Mouse (Mus musculus) central nervous system, embryonic 18 days (tissue): ENCODE data around the gene Ano9. TPM values are rescaled to one million over a fixed set of nuclear protein-coding genes. Genes with fewer than 3 reads are reported as not detected.

Experiments
- polyA plus RNA-seq: library from polyadenylated mRNA; depleted of rRNA; stranded (reverse); fragments of >200 nt; gene quantifications from 2 replicates; pipeline ENCODE4 v1.2.3, GENCODE M21; 2012; rRNA removed

Gene Ano9
- polyA plus RNA-seq: 0.92 and 1.00 TPM in 2 replicates

DNA sequence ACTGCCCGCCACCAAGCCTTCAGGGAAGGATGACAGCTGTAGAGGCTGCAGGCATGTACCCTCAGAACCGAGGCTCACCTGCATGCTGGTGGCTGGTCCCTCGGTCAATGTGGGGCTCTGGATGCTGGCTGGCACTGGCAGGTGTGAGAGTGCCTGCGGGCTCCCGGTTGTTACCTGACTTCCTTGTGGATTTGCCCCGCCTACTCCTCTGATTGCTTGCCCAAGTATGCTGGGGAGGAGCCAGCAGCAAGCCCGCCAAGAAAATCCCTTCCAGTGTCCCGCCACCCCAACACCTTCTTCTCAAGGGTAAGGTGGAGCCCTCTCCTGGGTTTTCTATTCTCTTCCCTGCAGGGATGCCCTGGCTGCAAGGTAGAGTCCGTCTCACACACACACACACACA, at the start of gene Ano9:
Gene Ano9 (minus strand): TSS at position 171 of the 400 bp plus-strand sequence.

DNA sequence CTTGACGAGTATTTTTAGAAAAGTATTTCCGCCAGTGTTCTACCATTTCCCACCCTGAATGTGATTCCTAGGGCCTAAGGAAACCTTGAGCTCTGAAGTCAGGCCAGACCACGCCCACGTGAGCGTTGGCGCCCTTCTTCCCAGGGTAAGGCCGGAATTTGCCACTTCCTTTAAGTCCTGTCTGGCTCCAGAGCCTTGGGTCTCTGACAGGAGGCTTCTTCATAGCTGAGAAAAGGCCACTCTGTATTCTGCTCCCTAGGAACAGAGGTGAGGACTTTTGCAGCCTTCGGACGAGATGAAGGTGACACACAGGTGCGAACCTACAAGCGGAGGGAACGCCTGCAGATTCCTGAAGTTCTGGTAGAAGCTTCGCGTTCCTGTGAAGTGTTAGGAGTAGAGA, 4.6 kb upstream of the Ano9 start, which contains the start of gene Ptdss2:
Gene Ptdss2 (plus strand): TSS at position 138 of the 400 bp plus-strand sequence.

DNA sequence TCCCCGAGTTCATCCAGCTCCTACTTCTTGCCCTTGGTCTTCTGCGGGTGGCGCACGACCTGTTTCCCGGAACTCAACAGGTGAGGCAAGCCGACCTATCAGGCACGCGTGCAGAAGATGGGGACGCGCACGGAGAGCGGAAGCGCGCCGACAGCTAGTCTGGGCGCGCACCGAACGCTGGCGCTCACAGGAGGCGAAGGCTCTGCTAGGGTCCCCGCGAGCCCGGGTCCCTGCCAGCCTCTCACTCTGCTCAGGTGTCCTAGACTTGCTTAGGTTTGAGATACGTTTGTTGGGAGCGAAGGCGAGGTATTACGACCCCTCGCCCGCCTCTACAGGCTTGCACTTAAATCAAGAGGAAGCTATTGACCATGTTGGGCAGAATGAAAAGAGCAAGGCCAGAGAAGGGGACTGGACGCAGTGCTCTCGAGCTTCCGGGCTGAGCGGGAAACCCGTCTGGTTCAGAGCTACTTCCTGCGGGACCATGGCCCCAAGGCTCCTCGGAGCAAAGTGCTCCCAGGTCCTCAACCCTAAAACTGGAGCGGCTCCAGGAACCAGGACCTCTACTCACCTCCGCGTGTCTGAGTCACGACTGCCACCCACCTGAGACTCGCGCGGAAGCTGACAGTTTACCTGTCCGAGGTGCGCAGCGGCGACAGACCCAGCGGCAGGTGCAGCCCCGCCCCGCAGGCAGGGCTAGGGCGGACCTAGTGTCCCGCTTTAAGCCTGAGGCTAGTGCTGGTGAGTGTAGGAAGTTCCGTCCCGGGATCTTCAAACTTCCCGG, 17.5 kb downstream of the Ano9 start, which contains the start of gene Sigirr:
Gene Sigirr (minus strand): TSS at position 662 of the 781 bp plus-strand sequence.

DNA sequence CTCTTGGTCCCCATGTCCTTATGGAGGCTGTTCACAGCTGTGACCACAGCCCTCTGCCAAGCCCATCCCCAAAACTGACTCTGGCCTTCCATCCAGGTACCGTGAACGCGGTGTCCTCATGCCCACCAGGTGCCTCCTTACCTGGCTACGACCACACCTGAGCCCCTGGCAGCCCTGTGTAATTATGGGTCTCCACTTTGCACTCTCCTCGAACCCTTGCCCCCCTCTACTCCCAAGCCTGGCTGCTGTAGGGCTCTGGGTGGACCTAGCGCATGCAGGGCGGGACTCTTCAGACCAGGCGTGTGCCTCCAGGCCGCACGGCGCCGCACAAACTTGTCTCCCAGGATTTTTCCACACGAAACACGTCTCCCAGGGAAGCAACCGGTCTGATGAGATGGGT, 39.8 kb downstream of the Ano9 start, which contains the start of gene Pkp3:
Gene Pkp3 (plus strand): TSS at position 378 of the 400 bp plus-strand sequence.

DNA sequence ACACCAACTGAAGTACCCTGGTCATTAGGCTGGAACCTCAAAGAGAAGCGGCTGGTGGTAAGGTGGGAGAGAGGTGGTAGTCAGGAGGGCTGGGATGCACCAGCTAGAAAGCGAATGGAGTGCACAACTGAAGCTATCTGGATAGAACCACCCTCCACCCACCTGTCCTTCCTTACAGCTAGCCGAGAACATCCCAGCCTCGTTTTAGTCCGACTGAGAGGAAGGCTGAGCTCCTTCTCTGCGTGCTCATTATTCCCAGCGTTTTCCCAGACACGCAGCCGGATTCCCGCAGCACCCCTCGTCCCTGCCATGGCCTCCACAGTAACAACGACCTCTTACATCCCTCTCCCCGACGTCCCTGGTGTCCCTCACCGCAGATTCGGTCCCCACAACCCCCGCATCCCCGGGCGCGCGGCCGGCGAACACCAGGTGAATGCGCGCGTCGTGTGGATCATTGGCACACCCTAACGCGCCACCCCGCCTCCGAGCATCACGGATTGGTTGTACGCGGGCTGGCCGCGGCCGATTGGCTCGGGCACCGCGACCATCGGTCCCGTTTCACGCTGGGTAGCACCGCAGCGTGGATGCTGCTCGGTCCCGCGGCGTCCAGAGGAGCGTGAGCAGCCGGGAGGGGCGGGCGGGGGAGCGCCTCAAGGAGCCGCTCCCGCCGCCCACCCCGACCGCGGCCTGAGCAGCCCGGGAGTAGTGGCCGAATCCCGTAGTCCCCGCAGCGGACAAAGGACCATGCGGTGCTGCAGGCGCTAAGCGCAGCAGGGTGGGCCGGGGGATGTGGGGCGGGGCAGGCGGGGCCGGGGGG, 57.0 kb downstream of the Ano9 start, which contains the start of gene B4galnt4:
Gene B4galnt4 (plus strand): TSS at position 679 of the 817 bp plus-strand sequence.

Other genes starting within 250 kb of the Ano9 start
- 140 and 147 TPM in 2 replicates for gene Psmd13, start 235.8 kb downstream of the Ano9 start, polyA plus RNA-seq
- gene Sirt3, start 235.5 kb downstream of the Ano9 start, polyA plus RNA-seq: 57.5 and 62.3 TPM in 2 replicates
- gene Cox8b, start 217.4 kb downstream of the Ano9 start, polyA plus RNA-seq: 3.9 TPM in 1 of 2 replicates, not detected in the other
- 0.59 and 0.66 TPM in 2 replicates for gene Nlrp6, start 196.9 kb downstream of the Ano9 start, polyA plus RNA-seq
- 9.8 and 11.2 TPM in 2 replicates for gene Pgghg, start 176.4 kb downstream of the Ano9 start, polyA plus RNA-seq
- gene Ifitm5, start 167.5 kb downstream of the Ano9 start, polyA plus RNA-seq: 0.48 and 7.3 TPM in 2 replicates
- 0.21 TPM in 1 of 2 replicates, not detected in the other for gene Gm45717, start 161.9 kb downstream of the Ano9 start, polyA plus RNA-seq
- gene Ifitm2, start 161.8 kb downstream of the Ano9 start, polyA plus RNA-seq: 139 and 160 TPM in 2 replicates
- gene Ifitm1, start 150.6 kb downstream of the Ano9 start, polyA plus RNA-seq: 33.6 and 57.6 TPM in 2 replicates
- 43.6 and 46.5 TPM in 2 replicates for gene Ifitm3, start 107.0 kb downstream of the Ano9 start, polyA plus RNA-seq
- 0.56 and 0.82 TPM in 2 replicates for gene Ifitm6, start 99.9 kb downstream of the Ano9 start, polyA plus RNA-seq
- not detected in 2 replicates for gene Gm17387, start 88.7 kb downstream of the Ano9 start, polyA plus RNA-seq
- gene B4galnt4, start 56.7 kb downstream of the Ano9 start, polyA plus RNA-seq: 186 and 189 TPM in 2 replicates
- 0.04 and 1.6 TPM in 2 replicates for gene Pkp3, start 39.6 kb downstream of the Ano9 start, polyA plus RNA-seq
- gene Sigirr, start 17.2 kb downstream of the Ano9 start, polyA plus RNA-seq: 2.3 and 2.5 TPM in 2 replicates
- gene Ptdss2, start 4.6 kb upstream of the Ano9 start, polyA plus RNA-seq: 57.7 and 58.1 TPM in 2 replicates
- 31.5 and 34.6 TPM in 2 replicates for gene Rnh1, start 55.1 kb upstream of the Ano9 start, polyA plus RNA-seq
- gene Hras, start 76.2 kb upstream of the Ano9 start, polyA plus RNA-seq: 203 and 213 TPM in 2 replicates
- gene Lrrc56, start 76.4 kb upstream of the Ano9 start, polyA plus RNA-seq: 14.1 and 14.9 TPM in 2 replicates
- 0.92 and 0.97 TPM in 2 replicates for gene Lmntd2, start 96.3 kb upstream of the Ano9 start, polyA plus RNA-seq
- 20.3 and 23.3 TPM in 2 replicates for gene Rassf7, start 98.1 kb upstream of the Ano9 start, polyA plus RNA-seq
- gene Phrf1, start 111.0 kb upstream of the Ano9 start, polyA plus RNA-seq: 24.7 and 26.9 TPM in 2 replicates
- 4.2 and 6.9 TPM in 2 replicates for gene Irf7, start 148.7 kb upstream of the Ano9 start, polyA plus RNA-seq
- 0.04 and 0.08 TPM in 2 replicates for gene Cdhr5, start 159.0 kb upstream of the Ano9 start, polyA plus RNA-seq
- gene Sct, start 161.3 kb upstream of the Ano9 start, polyA plus RNA-seq: 1.5 and 2.2 TPM in 2 replicates
- gene Drd4, start 174.2 kb upstream of the Ano9 start, polyA plus RNA-seq: 0.66 and 0.71 TPM in 2 replicates
- gene Deaf1, start 209.9 kb upstream of the Ano9 start, polyA plus RNA-seq: 67.1 and 68.9 TPM in 2 replicates
- 53.0 TPM in 2 replicates for gene Tmem80, start 209.9 kb upstream of the Ano9 start, polyA plus RNA-seq
- 1.3 and 3.0 TPM in 2 replicates for gene Eps8l2, start 221.1 kb upstream of the Ano9 start, polyA plus RNA-seq